Mouse (Mus musculus) E14TG2a.4 (cell line): ENCODE measurements around the gene Imp3.

Experiments used
- CTCF ChIP-seq: conservative IDR thresholded peaks from 2 replicates; pipeline ENCODE4 v1.5.1; 2014; ENCODE audit warnings: low read length
- NANOG ChIP-seq: IDR thresholded peaks from 2 replicates; pipeline ENCODE4 v1.6.1; 2014; ENCODE audit warnings: borderline replicate concordance, low read length, mixed read lengths

DNA sequence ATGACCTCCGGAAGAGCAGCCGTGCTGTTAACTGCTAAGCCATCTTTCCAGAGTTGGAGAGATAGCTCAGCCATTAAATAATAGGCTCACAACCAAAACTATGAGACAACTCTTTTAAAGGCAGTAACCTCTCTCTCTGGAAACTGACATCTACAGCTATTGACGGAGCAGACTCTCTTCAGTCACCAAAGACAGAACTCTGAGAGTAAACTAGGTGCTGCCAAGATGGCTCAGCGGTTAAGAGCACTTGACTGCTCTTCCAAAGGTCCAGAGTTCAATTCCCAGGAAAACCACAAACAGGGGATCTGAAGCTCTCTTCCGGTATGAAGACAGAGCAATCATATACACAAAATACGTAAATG is 433 bp upstream of the Imp3 start:
- TF ChIP-seq CTCF (no peak), NANOG (no peak)
